Mouse (Mus musculus) testis, adult 2 months (tissue): Measurements from ENCODE around the gene Akt2. TPM values are rescaled to one million over a fixed set of nuclear protein-coding genes. Genes with fewer than 3 reads are reported as not detected.

ENCODE experiments used
- H3K27ac ChIP-seq: fragments of 200-500 bp; 2 replicates; pipeline ENCODE4 v1.5.1; 2012; ENCODE audit warnings: low read depth, low read length; ENCODE audit not compliant: control insufficient read depth, insufficient read depth
- H3K27me3 ChIP-seq: fragments of 200-500 bp; 2 replicates; pipeline ENCODE4 v1.6.1; 2012; ENCODE audit warnings: mild to moderate bottlenecking, low read length, moderate library complexity; ENCODE audit not compliant: control insufficient read depth, insufficient read depth
- H3K36me3 ChIP-seq: fragments of 200-500 bp; 2 replicates; pipeline ENCODE4 v1.6.1; 2012; ENCODE audit warnings: mild to moderate bottlenecking, low read length; ENCODE audit not compliant: control insufficient read depth, insufficient read depth
- H3K4me1 ChIP-seq: fragments of 200-500 bp; 2 replicates; pipeline ENCODE4 v1.6.1; 2012; ENCODE audit warnings: low read length; ENCODE audit not compliant: control insufficient read depth, insufficient read depth
- H3K4me3 ChIP-seq: fragments of 200-500 bp; 2 replicates; pipeline ENCODE4 v1.5.1; 2012; ENCODE audit warnings: low read depth, mild to moderate bottlenecking, low read length, moderate library complexity, mixed read lengths; ENCODE audit not compliant: control insufficient read depth
- CTCF ChIP-seq: fragments of 200-500 bp; IDR thresholded peaks from 2 replicates; pipeline ENCODE4 v1.5.1; 2012; ENCODE audit warnings: low read depth, mild to moderate bottlenecking, inconsistent platforms, low read length, moderate library complexity; ENCODE audit not compliant: control insufficient read depth, insufficient read depth, insufficient replicate concordance
- POLR2A ChIP-seq: fragments of 200-500 bp; IDR thresholded peaks from 2 replicates; pipeline ENCODE4 v1.6.1; 2012; ENCODE audit warnings: low read depth, mild to moderate bottlenecking, inconsistent platforms, low read length, moderate library complexity; ENCODE audit not compliant: control insufficient read depth
- polyA plus RNA-seq: library from polyadenylated mRNA; depleted of rRNA; stranded (reverse); fragments of >200 nt; gene quantifications from 2 replicates; pipeline ENCODE4 v1.2.3, GENCODE M21; 2012

Akt2 gene
- polyA plus RNA-seq, 1 experiment, result 58.7 TPM

DNA sequence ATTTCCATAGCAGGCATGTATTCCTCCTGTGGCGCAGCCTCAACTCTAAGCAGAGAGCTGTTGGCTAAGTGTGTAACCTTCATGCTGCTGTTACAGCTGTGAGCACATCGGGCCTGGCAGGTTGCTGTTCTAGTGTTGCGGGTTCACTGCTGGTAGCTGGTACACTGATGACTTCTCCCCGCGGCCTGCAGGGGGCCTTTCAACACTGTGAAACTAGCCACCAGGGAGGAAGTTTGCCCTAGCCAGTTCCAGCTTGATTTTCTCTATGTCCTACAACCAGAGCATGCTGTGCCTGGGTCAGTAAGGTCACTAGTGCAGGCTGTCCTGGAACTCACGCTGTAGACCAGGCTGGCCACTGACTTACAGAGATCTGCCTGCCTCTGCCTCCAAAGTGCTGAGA is 14.4 kb upstream of the Akt2 start:
- TF ChIP-seq CTCF, result no peak
- TF ChIP-seq POLR2A, result no peak
- Histone ChIP-seq H3K36me3 (no peaks in the 10 kb centered on the region; the same call in 1 of the 2 replicates), H3K4me1 (no peaks in the 10 kb centered on the region), H3K27me3 (no peaks in the 10 kb centered on the region), H3K4me3 (no peak overlapping the region), H3K27ac (no peak overlapping the region)

DNA sequence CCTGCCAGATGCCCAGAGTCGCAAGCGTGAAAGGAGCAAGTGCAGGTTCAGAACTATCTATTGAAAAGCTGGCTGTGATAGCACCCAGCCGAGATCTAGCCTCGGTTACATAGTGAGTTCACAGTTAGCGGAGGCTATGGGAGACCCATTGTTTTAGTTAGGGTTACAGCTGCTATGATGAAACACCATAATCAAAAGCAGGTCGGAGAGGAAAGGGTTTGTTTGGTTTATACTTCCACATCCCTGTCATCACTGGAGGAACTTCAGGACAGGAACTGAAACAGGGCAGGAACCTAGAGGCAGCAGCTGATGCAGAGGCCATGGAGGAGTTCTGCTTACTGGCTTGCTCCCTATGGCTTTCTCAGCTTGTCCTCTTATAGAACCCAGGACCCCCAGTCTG is 13.8 kb upstream of the Akt2 start:
- Histone ChIP-seq H3K27me3 (no peaks in the 10 kb centered on the region), H3K4me3 (no peak overlapping the region), H3K27ac (no peak overlapping the region; the same call in 1 of the 2 replicates), H3K36me3 (peaks cover 1% of the 10 kb centered on the region; the same call in 1 of the 2 replicates), H3K4me1 (no peaks in the 10 kb centered on the region)
- TF ChIP-seq CTCF (no peak), POLR2A (no peak)

DNA sequence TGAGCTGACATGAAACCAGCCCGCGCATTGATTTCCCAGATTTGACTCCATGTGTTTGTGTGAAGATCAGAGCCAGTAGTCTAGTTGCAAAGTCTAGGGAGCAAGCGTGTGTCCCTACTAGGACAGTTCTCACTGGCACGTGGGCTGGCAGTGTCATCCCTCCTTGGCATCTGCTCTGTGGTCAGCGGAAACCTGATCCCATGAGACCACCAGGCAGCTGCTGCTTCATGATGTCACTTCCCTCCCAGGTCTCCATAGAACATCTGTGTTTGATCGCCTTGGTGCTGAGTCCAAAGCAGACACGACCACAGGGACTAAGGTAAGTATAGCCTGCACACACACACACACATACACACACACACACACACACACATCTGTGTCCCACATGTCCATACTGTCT is 12.9 kb upstream of the Akt2 start:
- no peak overlapping the region for H3K27ac ChIP-seq
- peaks cover 2% of the 10 kb centered on the region; the same call in 1 of the 2 replicates for H3K36me3 ChIP-seq
- H3K4me1 ChIP-seq, result no peaks in the 10 kb centered on the region
- no peaks in the 10 kb centered on the region for H3K27me3 ChIP-seq
- no peak overlapping the region for H3K4me3 ChIP-seq
- no peak for TF ChIP-seq CTCF
- no peak for TF ChIP-seq POLR2A

- Histone ChIP-seq H3K27me3 (no peaks in the 10 kb centered on the region), H3K4me3 (no peak overlapping the region), H3K4me1 (no peaks in the 10 kb centered on the region), H3K36me3 (peaks cover 2% of the 10 kb centered on the region; the same call in 1 of the 2 replicates), H3K27ac (no peak overlapping the region)
- TF ChIP-seq CTCF (no peak), POLR2A (no peak)
These were observed 10.8 kb upstream of the Akt2 start for GRCm38 (mm10) chr7:27580380-27581174.

DNA sequence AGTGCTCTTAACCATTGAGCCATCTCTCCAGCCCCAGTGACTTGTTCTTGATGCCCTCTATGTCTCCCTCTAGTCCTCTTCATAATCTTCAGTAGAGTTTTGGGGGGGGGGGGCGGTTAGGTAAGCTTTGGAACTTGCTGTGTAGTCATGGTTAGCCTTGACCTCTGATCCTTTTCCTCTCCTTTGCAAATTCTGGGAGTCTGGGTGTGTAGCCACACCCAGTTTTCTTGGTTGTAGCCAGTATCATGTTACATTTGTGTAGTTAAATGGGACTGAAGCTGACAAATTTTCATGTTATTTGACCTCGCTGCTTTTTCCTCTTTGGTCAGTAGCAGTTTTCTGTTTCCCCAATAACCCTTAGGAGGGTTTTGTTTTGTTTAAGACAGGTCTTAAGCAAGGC is 4.5 kb upstream of the Akt2 start:
- no peak overlapping the region for H3K27ac ChIP-seq
- H3K36me3 ChIP-seq, result peaks cover 2% of the 10 kb centered on the region; the same call in 1 of the 2 replicates
- H3K27me3 ChIP-seq, result no peaks in the 10 kb centered on the region
- H3K4me3 ChIP-seq, result no peak overlapping the region
- TF ChIP-seq CTCF, result no peak
- no peak for TF ChIP-seq POLR2A
- H3K4me1 ChIP-seq, result no peaks in the 10 kb centered on the region

DNA sequence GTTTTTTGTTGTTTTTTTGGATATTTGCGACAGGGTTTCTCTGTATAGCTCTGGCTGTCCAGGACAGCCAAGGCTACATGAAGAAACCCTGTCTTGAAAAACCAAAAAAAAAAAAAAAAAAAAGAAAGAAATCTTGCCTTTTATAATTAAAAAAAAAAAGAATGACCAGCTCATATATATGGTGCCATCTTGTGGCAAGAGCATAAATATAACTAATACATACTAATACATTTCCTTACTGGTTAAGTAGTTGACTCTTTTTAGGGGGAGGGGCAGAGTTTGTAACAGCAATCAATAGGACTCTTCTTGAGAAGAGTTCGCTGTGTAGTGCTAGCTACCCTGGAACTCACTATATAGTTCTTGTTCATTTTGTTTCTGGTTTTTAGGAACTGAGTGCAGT is 3.6 kb upstream of the Akt2 start:
- H3K4me1 ChIP-seq, result peaks cover under 1% of the 10 kb centered on the region
- H3K27ac ChIP-seq, result no peak overlapping the region
- no peak overlapping the region for H3K4me3 ChIP-seq
- no peak for TF ChIP-seq POLR2A
- TF ChIP-seq CTCF, result no peak
- no peaks in the 10 kb centered on the region for H3K27me3 ChIP-seq
- H3K36me3 ChIP-seq, result no peaks in the 10 kb centered on the region; the same call in 1 of the 2 replicates

- Histone ChIP-seq H3K4me3 (no peak overlapping the region), H3K36me3 (no peaks in the 10 kb centered on the region), H3K27ac (no peak overlapping the region), H3K4me1 (peaks cover 3% of the 10 kb centered on the region), H3K27me3 (no peaks in the 10 kb centered on the region)
- TF ChIP-seq POLR2A (no peak), CTCF (no peak)
These were observed 1.3 kb upstream of the Akt2 start for GRCm38 (mm10) chr7:27590088-27590487.

GRCm38 (mm10) chr7:27590566-27591213 is 662 bp upstream of the Akt2 start:
- no peaks in the 10 kb centered on the region for H3K27me3 ChIP-seq
- H3K4me1 ChIP-seq, result peaks cover 3% of the 10 kb centered on the region
- no peak overlapping the region; the same call in 1 of the 2 replicates for H3K4me3 ChIP-seq
- H3K36me3 ChIP-seq, result no peaks in the 10 kb centered on the region
- H3K27ac ChIP-seq, result no peak overlapping the region
- TF ChIP-seq CTCF, result no peak
- no peak for TF ChIP-seq POLR2A
